Mouse (Mus musculus): ENCODE data around the gene Oxsr1. TPM values are rescaled to one million over a fixed set of nuclear protein-coding genes. Genes with fewer than 3 reads are reported as not detected.

The Oxsr1 gene
- polyA plus RNA-seq (2012; rRNA removed), result 64.4 and 64.6 TPM in 2 replicates

GRCm38 (mm10) chr9:119322289-119323259 is at the start of gene Oxsr1:
Gene Oxsr1 (minus strand): TSS chr9:119322427.

GRCm38 (mm10) chr9:119365284-119365683 is 43.1 kb upstream of the Oxsr1 start, which contains the start of gene Slc22a14:
Gene Slc22a14 (minus strand): TSS chr9:119365553.

GRCm38 (mm10) chr9:119357331-119358057 is 35.3 kb upstream of the Oxsr1 start, which contains the start of gene Xylb:
Gene Xylb (plus strand): TSS chr9:119357381.

GRCm38 (mm10) chr9:119340909-119341816 is 18.9 kb upstream of the Oxsr1 start, which contains the start of gene Myd88:
Gene Myd88 (minus strand): TSS chr9:119341411.

GRCm38 (mm10) chr9:119339558-119340211 is 17.5 kb upstream of the Oxsr1 start, which contains the start of gene Acaa1a:
Gene Acaa1a (plus strand): TSS chr9:119339676.

GRCm38 (mm10) chr9:119208998-119209397 is 113.2 kb downstream of the Oxsr1 start, which contains the start of gene Slc22a13:
Gene Slc22a13 (minus strand): TSS chr9:119209098.

Other genes starting within 250 kb of the Oxsr1 start
- gene Plcd1, start 228.9 kb downstream of the Oxsr1 start, polyA plus RNA-seq (2012; rRNA removed), result 19.6 and 21.8 TPM in 2 replicates
- gene Dlec1, start 219.9 kb downstream of the Oxsr1 start, polyA plus RNA-seq (2012; rRNA removed), result 1.7 and 1.8 TPM in 2 replicates
- gene Acaa1b, start 165.3 kb downstream of the Oxsr1 start, polyA plus RNA-seq (2012; rRNA removed), result 2.4 and 3.0 TPM in 2 replicates
- not detected in 2 replicates for gene Gm47289, start 163.3 kb downstream of the Oxsr1 start, polyA plus RNA-seq (2012; rRNA removed)
- 0.06 and 0.08 TPM in 2 replicates for gene Slc22a13, start 113.3 kb downstream of the Oxsr1 start, polyA plus RNA-seq (2012; rRNA removed)
- gene Acaa1a, start 17.2 kb upstream of the Oxsr1 start, polyA plus RNA-seq (2012; rRNA removed), result 147 and 151 TPM in 2 replicates
- 3.7 and 3.9 TPM in 2 replicates for gene Myd88, start 19.0 kb upstream of the Oxsr1 start, polyA plus RNA-seq (2012; rRNA removed)
- gene Xylb, start 35.0 kb upstream of the Oxsr1 start, polyA plus RNA-seq (2012; rRNA removed), result 4.5 and 5.0 TPM in 2 replicates
- 0.16 and 0.19 TPM in 2 replicates for gene Slc22a14, start 43.1 kb upstream of the Oxsr1 start, polyA plus RNA-seq (2012; rRNA removed)
- 11.2 and 14.4 TPM in 2 replicates for gene Acvr2b, start 79.7 kb upstream of the Oxsr1 start, polyA plus RNA-seq (2012; rRNA removed)
- gene Exog, start 122.5 kb upstream of the Oxsr1 start, polyA plus RNA-seq (2012; rRNA removed), result 22.8 and 23.8 TPM in 2 replicates